Mouse (Mus musculus): Measurements from ENCODE around the gene Mob2. TPM values are rescaled to one million over a fixed set of nuclear protein-coding genes. Genes with fewer than 3 reads are reported as not detected.

Mob2 gene
- polyA plus RNA-seq, 1 experiment from 2014 or later, result 22.8 TPM

DNA sequence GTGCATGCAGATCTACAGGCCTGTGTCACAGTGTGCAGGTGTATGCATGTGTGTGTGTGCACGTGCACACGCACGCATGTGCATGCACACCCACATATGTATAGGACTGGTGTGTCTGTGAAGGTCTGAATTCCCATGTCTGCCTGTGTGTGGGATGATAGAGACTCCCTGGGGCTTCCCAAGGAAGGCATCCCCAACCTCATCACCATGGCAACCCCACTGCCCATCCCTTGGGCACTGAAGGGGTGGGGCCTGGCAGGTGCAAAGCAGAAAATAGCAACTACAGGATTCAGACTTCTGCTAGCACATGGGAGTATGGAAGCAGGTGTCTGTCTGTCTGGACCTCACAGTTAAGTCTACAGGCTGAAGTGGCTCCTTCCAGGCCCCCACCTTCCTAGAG is 98.3 kb downstream of the Mob2 start:
- Histone ChIP-seq H3K36me3 (ENCODE audit: inconsistent target) (no peaks in the 10 kb centered on the region), H3K4me3 (ENCODE audit: inconsistent target) (no peak overlapping the region), H3K27ac (no peak overlapping the region), H3K79me2 (ENCODE audit: inconsistent target) (no peaks in the 10 kb centered on the region)
- 96% methylated on average over 3 of the region's 3 CpGs for WGBS (ENCODE audit: missing documents)

DNA sequence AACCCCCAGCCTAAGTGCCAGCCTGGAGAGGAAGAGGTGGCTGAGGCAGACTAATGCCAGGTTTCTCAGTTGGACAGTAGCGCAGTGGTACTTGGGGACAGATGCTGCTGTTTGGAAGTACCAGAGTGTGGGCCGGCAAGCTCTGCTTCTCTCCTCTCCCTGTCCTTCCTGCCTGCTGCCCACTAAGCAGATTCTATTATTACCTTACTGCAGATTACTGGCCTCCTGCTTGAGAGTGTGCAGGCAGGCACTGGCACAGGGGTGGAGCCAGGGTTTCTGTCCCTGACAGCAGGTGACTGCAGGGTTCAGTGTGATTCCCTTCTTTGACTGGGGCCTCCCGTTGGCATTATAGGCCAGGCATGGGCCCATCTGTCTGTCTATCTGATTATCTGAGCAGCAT is 99.4 kb downstream of the Mob2 start:
- 82% methylated on average over 3 of the region's 3 CpGs for WGBS (ENCODE audit: missing documents)
- Histone ChIP-seq H3K79me2 (ENCODE audit: inconsistent target) (no peaks in the 10 kb centered on the region), H3K36me3 (ENCODE audit: inconsistent target) (no peaks in the 10 kb centered on the region), H3K4me3 (ENCODE audit: inconsistent target) (no peak overlapping the region), H3K27ac (no peak overlapping the region)

DNA sequence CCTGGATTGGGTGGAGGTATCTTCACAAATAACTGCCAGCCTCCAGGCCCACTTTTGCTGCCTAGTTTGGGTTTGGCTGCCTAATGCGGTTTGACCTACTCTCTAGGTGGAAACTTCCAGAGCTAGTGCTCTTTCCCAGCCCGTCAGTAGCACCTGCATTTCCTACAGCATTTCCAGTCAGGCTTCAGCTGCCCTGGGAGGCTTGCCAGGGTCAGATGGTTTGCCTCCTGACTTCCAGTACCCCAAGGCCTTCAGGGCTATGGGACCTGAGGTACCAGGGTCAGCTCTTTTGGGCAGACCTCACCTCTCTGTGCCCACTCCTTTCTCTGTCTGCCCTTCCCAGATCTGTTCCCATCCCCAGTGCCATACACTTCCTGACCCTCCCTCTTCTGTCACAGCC is 99.9 kb downstream of the Mob2 start:
- Histone ChIP-seq H3K36me3 (ENCODE audit: inconsistent target) (no peaks in the 10 kb centered on the region), H3K4me3 (ENCODE audit: inconsistent target) (no peak overlapping the region), H3K27ac (no peak overlapping the region), H3K79me2 (ENCODE audit: inconsistent target) (no peaks in the 10 kb centered on the region)
- WGBS (ENCODE audit: missing documents), result 82% methylated on average over 2 of the region's 2 CpGs

- H3K4me3 ChIP-seq (ENCODE audit: inconsistent target), result no peak overlapping the region
- WGBS (ENCODE audit: missing documents), result 93% methylated on average over 1 of the region's 1 CpGs
- no peak overlapping the region for H3K27ac ChIP-seq
- no peaks in the 10 kb centered on the region for H3K79me2 ChIP-seq (ENCODE audit: inconsistent target)
- no peaks in the 10 kb centered on the region for H3K36me3 ChIP-seq (ENCODE audit: inconsistent target)
Observed at GRCm38 (mm10) chr7:141959133-141959532, 101.7 kb downstream of the Mob2 start.

Other genes starting within 250 kb of the Mob2 start
- not detected in 3 replicates for gene Muc5b, start 222.0 kb downstream of the Mob2 start, polyA plus RNA-seq (2018)
- 55.0 to 65.0 TPM (median 55.4 TPM) in 3 replicates for gene Tollip, start 142.6 kb downstream of the Mob2 start, polyA plus RNA-seq (2018)
- not detected in 3 replicates for gene Brsk2, start 111.3 kb downstream of the Mob2 start, polyA plus RNA-seq (2018)
- gene Dusp8, start 34.8 kb upstream of the Mob2 start, polyA plus RNA-seq (2018), result 0.22 to 1.2 TPM (median 0.47 TPM) in 3 replicates
- gene Gm45618, start 59.7 kb upstream of the Mob2 start, polyA plus RNA-seq (2018), result not detected in 3 replicates
- not detected in 3 replicates for gene Gm39115, start 75.0 kb upstream of the Mob2 start, polyA plus RNA-seq (2018)
- not detected in 3 replicates for gene Gm45337, start 83.5 kb upstream of the Mob2 start, polyA plus RNA-seq (2018)
- gene Gm29735, start 96.0 kb upstream of the Mob2 start, polyA plus RNA-seq (2018), result not detected in 3 replicates
- gene Gm4553, start 104.7 kb upstream of the Mob2 start, polyA plus RNA-seq (2018), result not detected in 3 replicates
- not detected in 3 replicates for gene Krtap5-2, start 114.9 kb upstream of the Mob2 start, polyA plus RNA-seq (2018)
- not detected in 3 replicates for gene Gm10153, start 129.3 kb upstream of the Mob2 start, polyA plus RNA-seq (2018)
- gene Krtap5-3, start 140.3 kb upstream of the Mob2 start, polyA plus RNA-seq (2018), result not detected in 3 replicates
- not detected in 3 replicates for gene Gm7579, start 150.8 kb upstream of the Mob2 start, polyA plus RNA-seq (2018)
- gene Krtap5-5, start 168.9 kb upstream of the Mob2 start, polyA plus RNA-seq (2018), result not detected in 3 replicates
- gene Gm40460, start 180.0 kb upstream of the Mob2 start, polyA plus RNA-seq (2018), result not detected in 3 replicates
- not detected in 3 replicates for gene Gm2431, start 197.3 kb upstream of the Mob2 start, polyA plus RNA-seq (2018)
- gene Gm4559, start 213.3 kb upstream of the Mob2 start, polyA plus RNA-seq (2018), result not detected in 3 replicates
- gene Krtap5-1, start 236.1 kb upstream of the Mob2 start, polyA plus RNA-seq (2018), result not detected in 3 replicates
- not detected in 3 replicates for gene Krtap5-4, start 242.5 kb upstream of the Mob2 start, polyA plus RNA-seq (2018)